In the genomic region with DNA sequence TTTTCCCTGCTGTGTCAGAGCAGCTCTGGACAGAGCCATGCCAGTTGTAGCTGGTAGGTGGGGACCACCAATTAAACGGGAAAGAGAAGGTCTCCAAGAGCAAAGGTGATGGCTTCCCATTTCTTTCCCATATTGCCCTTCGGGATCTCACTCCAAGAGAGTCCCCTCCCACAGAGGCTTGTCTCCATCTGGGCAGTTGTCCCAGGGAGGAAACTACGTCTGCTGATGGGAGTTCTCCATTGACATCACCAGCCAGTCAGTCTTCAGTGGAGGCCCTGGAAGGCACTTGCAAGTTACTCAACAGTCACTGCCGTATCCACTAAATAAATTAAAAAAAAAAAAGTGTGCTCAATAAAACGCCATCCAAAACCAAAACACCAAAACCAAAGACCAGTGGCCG, we compare ENCODE assay signal across 11 mouse cellular contexts.
DNase-seq lines count a peak whose midpoint lies in the region; ATAC-seq and TF ChIP-seq lines count a peak whose summit lies in the region.
"Had no signal": no experiment of that assay in that cellular context is flagged by ENCODE, and none has a peak within 500 bp of the region (broad histone marks: within the 10 kb centered on the region; RNA-seq: fewer than 3 reads in every experiment).

No protein-coding gene starts in this region.

- peaks cover 13% of the 10 kb centered on the region; the same call in 1 of the 2 replicates for H3K4me1 ChIP-seq in lung, postnatal 0 days (ENCODE audit: insufficient read depth, low read depth, low read length)
- peaks cover 4% of the 10 kb centered on the region; the same call in 1 of the 2 replicates for H3K4me1 ChIP-seq in liver, postnatal 0 days (ENCODE audit: insufficient read depth)

- ATAC-seq in lung, postnatal 0 days, result no peak
- ATAC-seq in liver, postnatal 0 days, result no peak
- ATAC-seq in megakaryocyte-erythroid progenitor cell, adult 5-6 weeks (replicated peaks; ENCODE audit: low FRiP score, low TSS enrichment, poor library complexity, severe bottlenecking), result no peak

- H3K27ac ChIP-seq in lung, postnatal 0 days (ENCODE audit: low read length), result no peak overlapping the region
- H3K27ac ChIP-seq in liver, postnatal 0 days (ENCODE audit: low read depth), result no peak overlapping the region
- H3K27ac ChIP-seq: limb, embryonic 15.5 days had no signal

- H3K4me2 ChIP-seq in lung, postnatal 0 days (replicated peaks; ENCODE audit: low read depth, low read length), result no peak overlapping the region
- no peak overlapping the region for H3K4me2 ChIP-seq in liver, postnatal 0 days (ENCODE audit: low read depth, low read length)
- H3K4me2 ChIP-seq: limb, embryonic 15.5 days had no signal

- TF ChIP-seq CTCF in lung, postnatal 0 days (IDR thresholded peaks at IDR 0.05), result no peak
- TF ChIP-seq CTCF in liver, postnatal 0 days (IDR thresholded peaks at IDR 0.05; ENCODE audit: low read depth), result no peak

- no peaks in the 10 kb centered on the region for H3K9me3 ChIP-seq in lung, postnatal 0 days (ENCODE audit: low read length)
- H3K9me3 ChIP-seq in liver, postnatal 0 days (ENCODE audit: low read length), result no peaks in the 10 kb centered on the region
- H3K9me3 ChIP-seq: limb, embryonic 15.5 days; megakaryocyte, embryonic 14.5 days had no signal

- intact Hi-C loops in heart, postnatal 10 days (cut with DNase I), result no loop called here

- 49% methylated on average over 6 of the region's 6 CpGs for WGBS in lung, postnatal 0 days
- 60% methylated on average over 6 of the region's 6 CpGs for WGBS in liver, postnatal 0 days (ENCODE audit: insufficient replicate concordance)

- peak; percentile 43 to 64 for DNase-seq in lung, adult 18-20 months
- no peak for DNase-seq in lung, postnatal 0 days (ENCODE audit: low spot score)
- peak; percentile 65 to 66 for DNase-seq in heart, postnatal 10 days
- DNase-seq in kidney, postnatal 25 days, result peak; percentile 32 to 63
- peak; percentile 62 for DNase-seq in lung, postnatal 36 days
- DNase-seq in liver, postnatal 0 days, result no peak
- DNase-seq: cerebellum, postnatal 25 days had no signal

- H3K9ac ChIP-seq in lung, postnatal 0 days (replicated peaks; ENCODE audit: low read depth), result no peak overlapping the region
- H3K9ac ChIP-seq in liver, postnatal 0 days (replicated peaks), result no peak overlapping the region
- H3K9ac ChIP-seq: limb, embryonic 15.5 days had no signal

- H3K4me3 ChIP-seq in lung, postnatal 0 days (ENCODE audit: low read depth, low read length), result no peak overlapping the region
- H3K4me3 ChIP-seq in liver, postnatal 0 days (ENCODE audit: low read depth, low read length), result no peak overlapping the region
- H3K4me3 ChIP-seq: limb, embryonic 15.5 days; megakaryocyte, embryonic 14.5 days had no signal

- H3K27me3 ChIP-seq in lung, postnatal 0 days (replicated peaks; ENCODE audit: insufficient read depth, low read length), result no peaks in the 10 kb centered on the region
- peaks cover 11% of the 10 kb centered on the region; the same call in 1 of the 2 replicates for H3K27me3 ChIP-seq in liver, postnatal 0 days (ENCODE audit: insufficient read depth, low read length)
- H3K27me3 ChIP-seq: CH12.LX; limb, embryonic 15.5 days had no signal

- no peaks in the 10 kb centered on the region for H3K36me3 ChIP-seq in lung, postnatal 0 days (ENCODE audit: insufficient read depth, low read length)
- H3K36me3 ChIP-seq in liver, postnatal 0 days (replicated peaks; ENCODE audit: insufficient read depth, low read length), result no peaks in the 10 kb centered on the region
- H3K36me3 ChIP-seq: limb, embryonic 15.5 days had no signal

- TF ChIP-seq EP300 in lung, postnatal 0 days (IDR thresholded peaks at IDR 0.05), result no peak
- no peak for TF ChIP-seq EP300 in liver, postnatal 0 days (IDR thresholded peaks at IDR 0.05; ENCODE audit: low read depth)

Comparison
In these comparisons a context has a peak if more than half of its experiments do, and no peak if none do; other contexts are left out.
1. DNase-seq: peak in lung, adult 18-20 months (2 of 2), heart, postnatal 10 days (2 of 2), kidney, postnatal 25 days (2 of 2) and lung, postnatal 36 days (single experiment); none in lung, postnatal 0 days (single experiment) and liver, postnatal 0 days (single experiment).